Mouse (Mus musculus): Measurements from ENCODE around the gene Ccdc136. TPM values are rescaled to one million over a fixed set of nuclear protein-coding genes. Genes with fewer than 3 reads are reported as not detected.
A peak's percentile ranks its signal among the peaks of the same experiment; 100 is the strongest.
"Not testable (repeated sequence)": the region's sequence is repeated elsewhere in the genome, so short reads cannot be mapped to it uniquely, and the experiment has no call there.

Ccdc136 gene
- 4.9 and 6.3 TPM in 2 replicates for total RNA-seq (2021)
- long read RNA-seq, experiment 1, partial matches to known transcripts: 0 of 4 reads
- long read RNA-seq, experiment 1, other reads (novel, unspliced or antisense): 2 of 4 reads
- long read RNA-seq, experiment 2, partial matches to known transcripts: 0 of 4 reads
- long read RNA-seq, experiment 2, other reads (novel, unspliced or antisense): 3 of 4 reads

DNA sequence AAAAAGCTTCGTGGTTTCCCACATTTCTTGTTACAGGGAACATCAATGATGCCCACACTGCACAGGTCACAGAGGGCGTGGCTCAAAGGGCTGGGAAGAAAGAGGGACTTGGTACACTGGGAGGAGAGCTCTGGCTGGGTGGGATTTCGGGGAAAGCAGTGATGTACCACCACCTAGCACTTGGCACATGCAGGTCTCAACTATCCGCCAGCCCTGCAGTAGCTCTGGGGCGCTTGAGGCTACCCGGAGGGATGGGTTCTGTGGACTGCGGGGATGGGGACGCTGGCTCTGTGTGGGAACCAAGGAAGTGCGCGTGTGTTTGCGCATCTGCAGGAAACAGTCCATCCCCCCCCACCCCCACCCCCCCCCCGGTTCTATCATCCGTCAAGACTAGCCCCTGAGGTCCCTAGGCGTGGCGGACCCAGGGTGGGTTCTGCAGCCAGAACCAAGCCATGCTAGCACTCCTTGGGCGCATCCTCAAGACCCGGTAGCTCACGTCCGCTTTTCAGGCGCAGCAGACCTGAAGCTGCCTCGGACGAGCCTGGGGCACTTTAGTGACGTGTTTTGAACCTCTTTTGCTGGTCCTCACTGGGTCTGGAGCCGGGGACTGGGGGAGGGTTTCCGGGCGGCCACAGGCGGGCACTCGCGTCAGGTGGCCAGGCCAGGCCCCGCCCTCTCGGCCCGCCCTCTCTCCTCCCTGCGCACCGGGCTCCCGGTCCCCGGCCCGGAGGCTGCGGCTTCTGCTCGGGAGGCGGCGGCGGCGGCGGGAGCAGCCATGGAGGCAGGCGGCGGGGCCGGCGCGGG lies at the start of gene Ccdc136:
Gene Ccdc136 (plus strand): TSS at position 400 of the 804 bp plus-strand sequence.
- DNase-seq: peak; percentile 84

DNA sequence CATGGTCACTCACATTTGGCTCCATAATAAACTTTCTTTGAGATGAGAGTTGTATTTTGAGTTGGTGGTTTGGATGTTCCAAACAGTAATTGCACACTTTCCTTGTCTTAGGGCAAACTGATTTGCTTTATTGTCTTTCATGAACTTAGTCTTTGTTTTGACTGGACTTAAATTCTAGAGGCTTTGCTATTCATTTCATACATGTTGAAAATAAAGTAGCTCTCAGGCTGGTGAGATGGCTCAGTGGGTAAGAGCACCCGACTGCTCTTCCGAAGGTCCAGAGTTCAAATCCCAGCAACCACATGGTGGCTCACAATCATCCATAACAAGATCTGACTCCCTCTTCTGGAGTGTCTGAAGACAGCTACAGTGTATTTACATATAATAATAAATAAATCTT lies 49.6 kb upstream of the Ccdc136 start:
- DNase-seq: not testable (repeated sequence)

DNA sequence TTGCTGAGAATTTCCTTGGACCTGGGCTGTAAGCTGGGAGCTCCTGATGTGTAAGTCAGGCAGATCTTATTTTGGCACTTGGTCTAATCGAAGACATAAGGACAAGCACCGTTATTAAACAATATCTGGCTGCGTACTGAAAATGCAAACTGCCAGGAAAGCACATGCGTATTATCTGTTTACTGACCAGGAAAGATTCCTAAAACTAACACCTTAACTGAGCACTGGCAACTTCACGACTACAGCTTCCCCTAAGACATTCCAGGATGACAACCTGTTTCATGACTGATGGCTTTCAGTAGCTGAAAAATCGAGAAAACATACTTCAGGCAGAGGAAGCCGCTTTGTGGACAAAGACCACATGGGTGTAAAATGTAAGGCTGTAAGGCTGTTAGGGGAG lies 48.9 kb upstream of the Ccdc136 start:
- DNase-seq: no peak

DNA sequence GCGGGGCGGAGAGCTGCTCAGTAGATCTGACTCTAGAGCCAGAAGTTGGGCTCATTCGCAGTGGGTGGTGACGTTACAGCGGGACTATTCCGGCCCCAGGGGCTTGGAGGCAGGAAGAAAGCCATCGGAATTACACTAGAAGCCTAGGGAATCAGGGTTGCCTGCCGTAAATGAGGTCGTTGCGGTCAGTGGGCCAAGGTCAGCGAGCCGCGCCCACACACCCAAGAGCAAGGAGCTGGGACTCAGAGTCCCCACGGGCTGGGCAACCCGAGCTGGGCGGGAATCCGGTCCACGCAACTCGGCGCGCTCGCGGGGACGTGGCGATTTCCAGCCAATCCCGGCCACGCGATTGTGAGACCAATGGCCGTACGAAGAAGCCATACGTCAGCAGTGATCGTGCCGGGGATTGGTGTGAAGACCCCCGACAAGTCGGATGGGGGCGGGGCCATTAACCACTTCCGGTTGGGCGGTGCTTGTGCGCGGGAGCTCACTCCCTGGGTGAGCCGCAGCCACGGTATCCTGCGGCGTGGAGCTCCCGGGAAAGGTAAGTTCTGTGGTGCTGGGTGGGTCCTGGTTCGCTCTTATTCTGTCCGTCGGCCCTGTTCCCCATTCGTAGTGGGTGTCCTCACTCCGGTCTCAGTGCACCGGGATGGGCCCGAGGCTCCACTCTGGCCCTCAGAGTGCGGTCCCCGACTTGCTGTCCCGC lies 48.3 kb upstream of the Ccdc136 start, which contains the start of gene Calu:
Gene Calu (plus strand): TSS at position 405 of the 706 bp plus-strand sequence.
- DNase-seq: peak; percentile 100

DNA sequence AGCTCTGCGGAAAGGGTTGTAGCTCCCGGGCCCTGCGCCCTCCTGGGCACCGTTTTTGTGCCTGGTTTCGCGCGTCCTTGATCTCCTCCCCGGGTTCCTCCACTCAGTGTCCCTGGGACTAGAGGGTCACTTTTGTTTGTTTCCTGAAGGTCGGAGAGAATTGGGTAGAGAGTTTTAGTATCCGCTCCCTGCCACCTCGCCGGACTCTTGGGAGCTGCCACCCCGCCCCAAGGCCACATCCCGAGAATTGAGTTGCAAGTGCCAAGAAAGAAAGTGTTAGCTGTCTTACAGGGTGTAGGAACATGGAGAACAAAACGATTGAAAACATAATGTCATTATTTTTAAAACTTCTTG lies 47.8 kb upstream of the Ccdc136 start:
- peak; percentile 68 for DNase-seq

DNA sequence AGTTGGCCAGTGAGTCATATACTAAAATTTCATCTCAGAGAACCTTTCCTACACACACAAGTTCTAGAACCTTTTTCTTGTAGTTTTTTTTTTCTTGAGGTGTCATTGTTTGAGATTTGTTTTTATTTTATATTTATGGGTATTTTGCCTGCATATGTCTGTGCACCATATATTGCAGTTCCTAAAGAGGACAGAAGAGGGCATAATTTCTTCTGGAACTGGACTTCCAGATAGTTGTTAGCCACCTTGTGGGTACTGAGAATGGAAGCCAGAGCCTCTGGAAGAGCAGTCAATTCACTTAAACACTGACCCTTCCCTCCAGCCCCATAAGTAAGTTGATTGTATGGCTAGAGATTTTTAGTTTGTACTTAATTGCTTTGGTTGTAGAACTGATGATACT lies 44.5 kb upstream of the Ccdc136 start:
- no peak for DNase-seq

DNA sequence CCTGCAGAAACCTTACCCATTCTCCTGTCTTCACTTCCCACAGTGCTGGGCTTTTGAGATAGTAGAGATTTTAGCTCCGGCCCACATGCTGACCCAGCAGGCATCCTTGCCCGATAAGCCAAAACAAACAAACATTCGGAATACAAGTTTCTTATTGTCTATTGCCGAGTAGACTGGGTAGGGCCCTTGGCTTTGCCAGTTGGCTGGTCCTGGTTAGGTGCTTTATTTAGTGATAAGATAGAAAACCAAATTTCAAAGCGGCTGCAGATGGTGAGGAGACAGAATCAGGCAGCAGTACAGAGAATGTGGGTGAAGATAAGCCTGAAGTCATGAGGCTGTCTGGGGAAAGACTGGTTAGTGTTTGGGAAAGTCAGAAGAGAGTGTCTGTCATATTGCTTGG lies 43.3 kb upstream of the Ccdc136 start:
- DNase-seq: no peak

DNA sequence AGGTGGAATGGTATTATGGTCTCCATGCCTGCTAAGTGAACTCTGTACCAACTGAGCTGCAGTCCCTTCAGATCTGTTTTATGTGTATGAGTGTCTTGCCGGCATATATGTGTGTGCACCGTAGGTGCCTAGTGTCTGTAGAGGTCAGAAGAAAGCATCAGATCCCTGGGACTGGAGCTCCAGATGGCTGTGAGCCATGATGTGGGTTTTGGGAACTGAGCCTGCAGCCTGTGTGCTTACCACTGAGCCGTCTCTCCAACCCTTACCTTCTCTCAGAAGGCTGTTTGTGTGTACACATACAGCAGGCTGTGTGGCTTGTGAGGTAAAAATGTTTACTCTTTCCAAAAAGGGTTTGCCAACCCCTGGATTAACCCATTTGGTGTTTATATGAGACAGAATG lies 36.7 kb upstream of the Ccdc136 start:
- no peak for DNase-seq

DNA sequence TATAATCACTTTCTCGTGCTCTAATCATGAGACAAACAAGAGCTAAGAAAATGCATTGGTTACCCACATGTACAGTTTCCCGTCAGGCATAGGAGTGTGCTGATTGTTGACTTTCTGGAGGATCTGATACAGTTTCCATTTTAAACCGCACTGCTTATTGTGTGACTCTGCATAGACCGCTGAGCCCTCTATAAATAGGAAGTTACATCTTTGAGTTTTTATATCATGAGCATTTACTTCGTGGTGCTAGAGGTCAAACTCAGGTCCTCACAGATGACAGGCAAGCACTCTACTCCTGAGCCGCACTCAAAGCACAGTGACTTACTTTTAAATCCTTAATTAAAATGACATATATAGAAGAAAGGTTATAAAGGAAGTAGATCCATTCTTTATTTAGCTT lies 35.9 kb upstream of the Ccdc136 start:
- DNase-seq: no peak

DNA sequence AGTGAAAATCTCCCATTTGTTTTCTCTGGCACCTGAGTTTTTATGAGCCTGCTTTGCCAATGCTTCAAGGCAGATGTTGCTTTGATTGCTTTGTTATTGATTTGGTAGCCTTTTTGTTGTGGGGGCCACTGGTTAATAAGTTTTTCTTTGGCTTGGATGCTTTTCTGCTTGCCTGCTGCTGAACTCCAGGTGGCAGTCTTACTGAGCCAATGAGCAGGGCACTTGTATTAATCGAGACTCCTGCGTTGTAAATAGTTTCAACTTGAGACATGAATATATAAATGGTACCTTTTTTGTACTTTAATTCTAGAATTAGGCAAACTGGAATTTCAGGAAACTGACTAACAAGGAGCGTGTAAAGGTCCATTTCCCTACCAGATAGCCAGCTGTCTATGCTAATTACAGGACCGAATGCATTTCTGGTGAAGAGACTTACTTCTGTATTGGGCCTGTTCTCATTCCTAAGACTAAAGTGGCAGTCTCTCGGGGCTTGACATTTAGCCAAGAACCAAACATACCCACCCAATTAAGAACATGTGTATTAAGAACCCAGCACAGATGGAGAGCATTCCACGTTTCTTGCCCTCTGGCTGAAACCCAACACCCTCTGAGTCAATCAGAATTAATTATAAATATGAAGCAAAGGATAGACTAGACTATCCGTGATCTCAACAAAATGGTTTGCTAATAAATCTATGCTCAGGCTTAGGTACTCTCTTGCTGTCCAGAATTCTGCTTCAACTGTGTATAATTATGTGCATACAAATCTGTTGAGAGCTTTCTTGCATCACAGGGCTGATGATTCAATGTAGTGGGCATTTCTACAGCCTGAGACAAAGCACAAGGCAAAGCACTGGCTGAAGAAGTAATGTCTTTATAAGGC lies 33.6 kb upstream of the Ccdc136 start:
- no peak for DNase-seq

DNA sequence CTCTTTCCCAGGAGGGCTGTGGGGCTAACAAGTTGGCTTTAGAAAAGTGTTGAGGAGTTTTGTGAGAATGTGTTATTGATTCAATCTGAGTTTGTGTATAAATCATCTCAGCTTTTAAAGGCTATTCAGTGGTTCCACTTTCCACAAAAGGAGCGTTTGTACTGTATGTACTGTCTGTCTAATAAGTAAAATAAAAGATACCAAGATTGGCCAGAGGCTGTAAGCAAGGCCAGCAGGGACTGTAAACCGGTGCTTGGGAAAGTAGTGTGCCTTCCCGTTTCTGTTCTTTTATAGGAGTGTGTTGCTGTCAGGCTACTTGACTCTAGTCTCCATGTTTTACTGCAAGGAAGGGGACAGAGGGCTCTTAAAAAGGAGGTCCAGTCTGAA lies 33.0 kb upstream of the Ccdc136 start:
- DNase-seq: no peak

DNA sequence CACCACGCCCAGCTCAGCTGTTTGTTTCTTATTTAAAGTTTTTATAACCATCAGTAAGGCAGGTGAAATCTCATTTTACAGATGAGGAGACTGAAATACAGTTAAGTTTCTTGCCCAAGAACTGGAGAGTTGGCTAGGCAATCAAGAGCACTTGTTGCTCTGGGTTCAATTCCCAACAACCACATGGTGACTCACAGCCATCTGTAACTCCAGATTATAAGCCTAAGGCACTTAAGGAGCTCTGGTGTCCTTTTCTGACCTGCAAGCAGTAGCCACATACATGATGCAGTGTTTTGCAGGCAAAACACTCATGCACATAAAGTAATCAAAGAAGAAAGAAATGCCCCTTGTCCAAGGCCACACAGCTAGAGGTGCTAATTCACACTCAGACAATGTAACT lies 30.8 kb upstream of the Ccdc136 start:
- DNase-seq: no peak

DNA sequence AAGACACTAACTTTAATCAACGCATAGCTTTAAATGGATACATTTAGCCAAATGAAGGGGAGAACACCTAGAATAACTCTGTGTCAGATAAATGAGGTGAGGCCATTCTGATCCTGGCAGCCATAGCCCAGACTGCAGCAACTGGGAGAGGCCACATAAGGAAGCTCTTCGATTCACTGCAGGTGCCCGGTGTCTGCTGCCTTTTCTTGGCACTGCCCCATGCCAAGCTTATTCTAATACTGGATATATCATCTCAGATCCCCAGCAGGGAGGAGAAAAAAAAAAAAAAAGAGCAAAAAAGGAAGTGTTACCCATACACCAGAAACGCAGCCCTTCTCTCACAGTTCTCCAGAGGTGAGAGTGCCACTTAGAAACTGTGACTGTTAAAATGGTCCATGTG lies 18.7 kb upstream of the Ccdc136 start:
- DNase-seq: no peak

DNA sequence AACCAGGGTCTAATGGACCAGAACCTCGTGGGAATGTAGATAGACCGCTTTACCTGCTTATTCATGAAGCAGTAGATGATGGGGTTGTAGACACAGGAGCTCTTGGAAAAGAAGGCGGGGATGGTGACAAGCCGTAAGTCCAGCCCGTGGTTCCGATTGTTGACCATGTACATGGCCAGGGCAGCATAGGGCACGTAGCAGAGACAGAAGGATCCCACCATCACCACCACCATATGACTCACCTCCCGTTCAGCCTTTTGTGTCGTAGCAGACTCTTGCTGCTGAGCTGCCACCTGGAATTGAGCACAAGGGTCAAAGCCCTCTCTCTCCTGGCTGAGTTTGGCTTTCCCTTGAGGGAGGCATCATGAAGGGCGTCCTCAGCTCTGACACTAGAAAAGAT lies 17.4 kb upstream of the Ccdc136 start:
- no peak for DNase-seq

DNA sequence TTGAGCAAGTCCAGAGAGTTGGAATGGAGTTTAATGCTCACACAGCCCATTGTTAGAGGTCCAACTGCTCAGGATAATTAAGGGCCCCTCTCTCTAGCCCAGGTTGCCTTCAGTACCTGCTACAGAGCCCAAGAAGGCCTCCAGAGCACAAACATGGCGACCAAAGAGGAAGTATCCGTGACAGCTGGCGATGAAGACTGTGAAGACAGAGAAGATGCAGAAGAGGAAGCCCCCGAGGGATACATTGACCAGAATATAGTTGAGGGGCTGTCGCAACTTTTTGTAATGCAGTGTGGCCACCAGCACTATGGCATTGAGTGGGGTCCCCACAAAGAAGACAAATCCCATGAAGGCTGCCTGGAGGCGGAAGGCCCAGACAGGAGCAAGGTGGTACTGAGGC lies 16.2 kb upstream of the Ccdc136 start:
- no peak for DNase-seq

DNA sequence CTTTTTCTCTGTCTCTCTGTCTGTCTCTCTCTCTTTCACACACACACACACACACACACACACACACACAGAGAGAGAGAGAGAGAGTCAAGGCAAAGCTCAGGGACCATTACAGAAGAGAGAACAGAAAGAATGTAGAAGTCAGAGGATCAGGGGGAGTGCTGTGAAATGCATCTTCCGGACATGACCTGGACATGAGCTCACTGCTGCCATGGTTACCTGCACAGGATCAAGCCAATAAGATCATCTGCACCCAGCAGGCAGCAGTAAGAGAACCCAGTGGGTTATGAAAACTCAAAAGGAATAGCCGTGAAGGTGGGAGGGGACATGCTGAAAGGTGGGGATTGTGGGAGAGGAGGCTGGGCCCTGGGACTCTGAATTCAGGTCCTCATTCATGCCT lies 13.7 kb upstream of the Ccdc136 start:
- DNase-seq: no peak

DNA sequence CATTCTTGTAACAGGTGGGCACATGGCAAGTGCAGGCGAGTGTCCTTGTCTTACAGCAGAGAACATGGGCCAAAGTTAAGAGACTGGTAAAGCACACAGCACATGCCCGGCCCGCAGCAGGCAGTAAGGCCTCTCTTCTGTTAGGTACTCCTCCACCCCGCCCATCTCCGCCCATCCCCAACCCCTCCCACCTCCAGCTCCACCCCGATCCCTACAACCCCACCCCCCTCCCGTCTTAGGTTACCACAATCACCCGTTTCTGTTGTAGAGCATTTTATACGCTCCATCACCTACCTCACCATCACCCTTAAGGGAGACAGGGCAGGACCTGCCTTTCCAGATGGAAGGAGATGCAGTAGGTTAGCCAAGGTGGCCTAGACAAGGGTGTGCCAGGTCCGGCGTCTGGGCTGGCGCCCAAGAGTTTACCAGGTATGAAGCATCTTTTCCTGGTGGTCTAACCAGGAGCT lies 8.0 kb upstream of the Ccdc136 start, which contains the start of gene Opn1sw:
Gene Opn1sw (minus strand): TSS at position 417 of the 467 bp plus-strand sequence.
- DNase-seq: peak; percentile 44

DNA sequence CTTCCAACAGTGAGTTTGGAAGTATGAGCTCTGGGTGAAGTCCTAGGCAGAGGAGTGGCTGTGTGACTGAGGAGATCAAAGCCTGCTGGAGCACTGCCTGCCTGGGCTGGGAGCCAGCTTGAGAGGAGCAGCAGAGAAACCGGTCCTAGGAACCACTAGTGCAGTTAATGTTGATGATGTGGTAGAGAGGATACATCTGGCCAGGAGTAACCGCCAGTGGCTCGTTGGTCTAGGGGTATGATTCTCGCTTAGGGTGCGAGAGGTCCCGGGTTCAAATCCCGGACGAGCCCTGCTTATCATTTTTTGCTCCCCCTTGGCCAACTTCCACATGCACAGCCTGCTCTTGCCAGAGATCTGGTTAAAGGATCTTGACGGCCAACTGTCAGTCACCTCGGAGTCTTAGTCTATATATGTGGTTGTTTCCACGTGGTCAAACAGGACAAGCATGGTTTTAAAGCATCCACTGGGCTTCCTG lies 7.5 kb upstream of the Ccdc136 start:
- peak; percentile 90 for DNase-seq

DNA sequence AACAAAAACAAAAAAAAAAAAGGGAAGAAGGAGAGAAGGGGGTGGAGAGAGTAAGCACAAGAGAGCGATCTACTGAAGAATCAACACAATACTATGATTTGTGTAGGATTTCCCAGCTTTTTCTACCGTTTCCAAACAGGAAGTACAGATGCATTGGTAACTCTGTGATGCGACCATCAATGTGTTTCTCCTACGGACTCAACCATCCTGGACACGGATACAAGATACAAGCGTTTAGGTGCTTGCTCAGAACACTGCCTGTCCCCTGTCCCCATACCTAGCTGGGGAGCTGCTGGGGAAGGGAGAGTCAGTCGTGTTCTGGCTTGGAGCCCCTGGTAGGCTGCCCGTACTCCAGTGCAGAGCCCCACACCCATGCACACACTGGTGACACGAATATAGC lies 6.7 kb upstream of the Ccdc136 start:
- DNase-seq: no peak

DNA sequence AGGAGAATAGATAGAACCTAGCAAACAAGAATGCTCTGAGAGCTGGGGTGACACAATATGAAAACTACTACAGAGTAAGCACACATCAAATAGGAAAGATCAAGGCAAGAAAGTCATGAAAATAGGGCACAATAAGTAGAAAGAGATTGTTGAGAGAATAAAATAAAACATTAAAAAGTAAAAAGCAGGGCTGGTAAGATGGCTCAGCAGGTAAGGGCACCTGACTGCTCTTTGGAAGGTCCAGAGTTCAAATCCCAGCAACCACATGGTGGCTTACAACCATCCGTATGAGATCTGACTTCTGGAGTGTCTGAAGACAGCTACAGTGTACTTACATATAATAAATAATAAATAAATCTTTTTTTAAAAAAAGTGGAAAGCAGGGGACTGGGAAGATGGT lies 5.6 kb upstream of the Ccdc136 start:
- DNase-seq: not testable (repeated sequence)

DNA sequence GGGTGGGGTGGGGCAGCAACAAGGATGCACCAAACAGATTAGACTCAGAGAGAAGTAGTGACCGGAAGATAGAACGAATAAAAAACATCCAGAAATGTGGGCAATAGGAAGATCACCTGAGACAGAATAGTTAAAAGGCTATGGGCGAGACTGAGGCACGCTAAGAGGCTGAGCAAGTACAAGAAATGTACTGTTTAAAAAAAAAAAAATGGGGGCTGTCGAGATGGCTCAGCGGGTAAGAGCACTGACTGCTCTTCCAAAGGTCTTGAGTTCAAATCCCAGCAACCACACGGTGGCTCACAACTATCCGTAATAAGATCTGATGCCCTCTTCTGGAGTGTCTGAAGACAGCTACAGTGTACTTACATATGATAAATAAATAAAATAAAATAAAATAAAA lies 4.9 kb upstream of the Ccdc136 start:
- DNase-seq: not testable (repeated sequence)

DNA sequence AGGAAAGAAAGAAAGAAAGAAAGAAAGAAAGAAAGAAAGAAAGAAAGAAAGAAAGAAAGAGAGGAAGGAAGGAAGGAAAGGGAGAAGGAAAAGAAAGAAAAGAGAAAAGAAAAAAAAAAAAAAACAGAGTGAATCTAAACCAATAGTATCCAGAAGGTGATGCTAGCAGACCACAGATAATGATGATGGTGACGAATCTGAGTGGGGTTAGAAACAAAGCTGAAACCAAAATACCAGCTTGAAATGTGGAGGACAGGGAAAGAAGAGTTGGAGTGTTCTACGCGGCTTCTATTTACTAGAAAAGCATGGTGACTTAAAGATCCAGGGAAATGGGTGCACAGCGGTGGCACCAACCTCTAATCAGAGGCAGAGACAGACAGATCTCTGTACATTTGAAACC lies 4.3 kb upstream of the Ccdc136 start:
- no peak for DNase-seq
